Mouse (Mus musculus): ENCODE data around the gene Elf2.

Gene Elf2

DNA sequence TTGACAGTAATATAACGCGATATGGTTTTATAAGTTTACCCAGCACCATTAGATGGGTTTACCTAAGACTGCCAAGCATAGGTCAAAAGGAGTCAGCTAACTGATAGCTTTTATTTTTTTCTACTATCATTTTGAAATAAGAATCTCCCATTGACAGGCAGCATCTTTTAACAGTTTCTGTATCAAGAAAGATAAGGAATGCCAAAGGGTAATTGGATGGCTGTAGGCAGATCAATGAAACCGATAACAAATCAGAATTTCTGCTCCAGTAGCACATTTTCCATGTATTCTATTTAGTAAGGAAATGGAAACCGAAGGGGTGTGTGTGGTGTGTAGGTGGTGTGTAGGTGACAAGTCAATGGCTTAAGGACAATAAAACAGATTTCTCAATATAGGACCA lies 62.0 kb downstream of the Elf2 start:
- DNase-seq (ENCODE audit: low spot score), result no peak

DNA sequence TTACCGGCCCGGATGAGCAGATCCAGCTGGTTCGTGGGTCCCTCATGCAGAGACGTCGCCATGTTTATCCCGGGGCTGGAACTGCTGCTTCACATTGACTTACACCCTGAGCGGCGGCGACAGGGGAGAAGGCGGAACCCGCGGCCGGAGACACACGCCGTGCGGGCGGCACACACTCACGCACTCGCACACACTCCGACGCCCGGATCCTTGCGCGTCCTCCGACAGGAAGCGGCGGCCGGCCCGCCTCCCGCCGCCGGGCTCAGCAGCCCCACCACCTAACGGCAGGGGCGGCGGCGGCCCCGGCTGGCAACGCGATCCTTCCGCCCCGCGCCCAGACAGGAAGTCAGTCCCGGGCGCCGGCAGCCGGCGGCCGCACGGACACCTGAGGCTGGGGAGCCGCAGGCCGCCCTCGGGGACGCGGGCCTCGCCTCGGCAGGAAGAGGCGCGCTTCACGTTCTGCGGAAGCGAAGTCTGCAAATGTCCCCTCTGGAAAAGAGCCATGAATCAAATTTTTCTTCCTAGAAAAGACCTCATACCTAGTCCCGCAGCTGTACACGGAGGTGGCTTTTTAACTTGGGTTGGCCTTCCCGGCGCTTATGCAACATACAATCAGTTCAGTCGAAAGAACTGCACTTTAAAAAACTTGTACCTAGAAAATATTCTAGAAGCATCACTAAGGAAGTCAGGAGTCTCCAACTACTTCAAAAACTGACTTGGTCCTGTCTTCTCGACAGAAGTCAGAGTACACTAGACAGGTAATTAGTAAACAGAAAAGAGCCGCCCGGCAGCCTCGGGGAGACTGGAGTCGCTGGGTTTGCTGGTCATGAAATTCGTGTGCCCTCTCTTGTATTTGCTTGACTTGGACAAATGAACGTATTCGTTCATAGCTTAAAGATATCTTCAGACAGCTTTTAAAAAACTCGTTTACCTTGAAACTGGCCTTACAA lies 63.0 kb downstream of the Elf2 start:
- DNase-seq (ENCODE audit: low spot score), result peak; percentile 85

- DNase-seq (ENCODE audit: low spot score), result no peak
Measured at GRCm38 (mm10) chr3:51276421-51277111, 63.9 kb downstream of the Elf2 start.

- DNase-seq (ENCODE audit: low spot score), result peak; percentile 98
Measured at GRCm38 (mm10) chr3:51275956-51276398, 64.5 kb downstream of the Elf2 start.

- DNase-seq (ENCODE audit: low spot score), result no peak
Measured at GRCm38 (mm10) chr3:51270069-51270817, 70.2 kb downstream of the Elf2 start.

GRCm38 (mm10) chr3:51268434-51268833 lies 72.0 kb downstream of the Elf2 start:
- no peak for DNase-seq (ENCODE audit: low spot score)

DNA sequence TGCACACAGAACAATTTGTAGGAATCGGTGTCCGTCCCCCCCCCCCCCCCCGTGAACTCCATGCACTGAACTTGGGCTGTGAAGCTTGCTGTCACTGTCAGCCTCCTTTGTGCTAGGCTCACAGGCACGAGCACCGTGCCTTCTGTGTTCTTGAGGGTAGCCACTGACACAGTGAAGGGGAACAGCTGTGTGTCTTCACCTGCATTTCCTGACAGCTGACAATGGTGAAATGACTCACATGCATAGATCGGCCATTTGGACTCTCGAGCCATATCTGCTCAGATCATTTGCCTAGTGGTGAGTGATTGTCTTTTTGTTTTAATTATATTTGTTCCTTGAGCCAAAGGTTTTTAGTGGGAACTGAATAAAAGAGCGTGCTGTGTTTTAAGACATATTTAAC lies 77.5 kb downstream of the Elf2 start:
- DNase-seq (ENCODE audit: low spot score), result no peak

DNA sequence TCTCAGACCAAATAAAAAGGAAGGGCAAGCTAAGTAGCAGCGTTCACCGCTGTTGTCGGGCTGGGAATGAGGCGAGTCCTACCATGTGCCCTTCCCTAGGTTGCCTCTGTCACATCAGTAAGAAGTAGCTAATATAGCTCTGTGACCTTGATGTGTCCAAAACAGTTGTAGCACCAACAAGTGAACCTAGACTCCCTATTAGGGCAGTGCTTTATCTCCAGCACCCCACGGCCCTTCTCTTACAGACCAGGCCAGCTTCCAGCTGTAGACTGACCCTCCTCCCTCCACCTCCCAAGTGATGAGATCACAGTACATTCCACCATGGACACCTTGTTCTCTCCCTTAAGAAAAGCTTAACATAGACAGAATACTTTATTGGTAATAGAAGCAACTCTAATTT lies 82.4 kb downstream of the Elf2 start:
- DNase-seq (ENCODE audit: low spot score), result no peak

- no peak for DNase-seq (ENCODE audit: low spot score)
Measured at GRCm38 (mm10) chr3:51256450-51256849, 84.0 kb downstream of the Elf2 start.

GRCm38 (mm10) chr3:51254784-51255183 lies 85.7 kb downstream of the Elf2 start:
- no peak for DNase-seq (ENCODE audit: low spot score)

- DNase-seq (ENCODE audit: low spot score), result no peak
Measured at GRCm38 (mm10) chr3:51252689-51253402, 87.6 kb downstream of the Elf2 start.

DNA sequence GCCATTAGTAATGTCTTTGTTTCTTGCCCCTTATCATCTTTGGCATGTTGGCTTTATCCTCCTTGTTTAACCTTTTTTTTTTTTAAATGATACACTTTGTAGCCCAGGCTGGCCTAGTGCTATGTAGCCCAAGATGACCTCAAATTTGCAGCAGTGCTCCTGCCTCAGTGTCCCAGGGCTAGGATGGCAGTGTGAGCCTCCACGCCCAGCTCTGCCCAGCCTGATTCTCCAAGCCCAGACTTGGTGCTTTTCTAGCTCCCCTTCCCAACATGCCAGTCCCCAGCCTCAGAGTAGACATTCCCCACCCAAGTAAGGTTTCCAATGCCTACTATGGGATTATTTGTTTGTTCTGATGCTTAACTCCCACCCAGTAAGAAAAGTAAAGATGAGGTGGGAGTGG lies 88.2 kb downstream of the Elf2 start:
- DNase-seq (ENCODE audit: low spot score), result no peak

DNA sequence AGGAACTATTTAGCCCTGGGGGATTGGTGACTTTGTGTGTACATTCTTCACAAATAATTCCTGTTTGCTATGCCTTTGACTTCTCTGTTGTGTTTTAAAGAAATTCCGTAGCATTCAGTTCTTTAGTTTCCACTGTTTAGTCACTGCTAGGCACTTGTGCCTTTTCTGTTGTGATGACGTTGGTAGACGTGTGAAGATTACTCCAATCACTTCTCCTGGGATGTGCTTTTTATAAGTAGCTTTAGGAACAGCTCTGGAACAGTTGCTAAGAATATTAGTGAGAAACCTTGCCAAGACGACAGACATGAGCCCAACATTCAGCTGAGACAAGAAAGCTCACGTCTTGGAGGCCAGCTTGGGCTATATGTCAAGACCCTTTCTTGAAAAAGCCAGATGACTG lies 89.4 kb downstream of the Elf2 start:
- no peak for DNase-seq (ENCODE audit: low spot score)

GRCm38 (mm10) chr3:51249866-51250265 lies 90.6 kb downstream of the Elf2 start:
- no peak for DNase-seq (ENCODE audit: low spot score)

DNA sequence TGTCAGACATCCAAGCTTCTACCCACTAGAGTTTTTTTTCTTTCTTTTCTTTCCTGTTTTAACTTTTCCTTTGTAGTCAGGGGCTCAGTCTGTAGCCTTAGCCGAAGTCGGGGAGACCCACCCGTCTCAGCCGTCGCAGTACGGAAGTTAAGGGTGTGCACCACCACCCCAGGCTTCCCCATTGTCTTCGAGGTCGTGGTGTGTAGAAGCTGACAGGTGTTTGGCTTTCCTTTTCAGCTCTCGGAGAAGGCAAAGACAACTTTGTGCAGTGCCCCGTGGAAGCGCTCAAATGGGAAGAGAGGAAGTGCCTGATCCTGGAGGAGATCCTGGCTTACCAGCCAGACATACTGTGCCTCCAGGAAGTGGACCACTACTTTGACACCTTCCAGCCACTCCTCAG lies 91.0 kb downstream of the Elf2 start:
- no peak for DNase-seq (ENCODE audit: low spot score)

GRCm38 (mm10) chr3:51248600-51248999 lies 91.9 kb downstream of the Elf2 start:
- DNase-seq (ENCODE audit: low spot score), result no peak

DNA sequence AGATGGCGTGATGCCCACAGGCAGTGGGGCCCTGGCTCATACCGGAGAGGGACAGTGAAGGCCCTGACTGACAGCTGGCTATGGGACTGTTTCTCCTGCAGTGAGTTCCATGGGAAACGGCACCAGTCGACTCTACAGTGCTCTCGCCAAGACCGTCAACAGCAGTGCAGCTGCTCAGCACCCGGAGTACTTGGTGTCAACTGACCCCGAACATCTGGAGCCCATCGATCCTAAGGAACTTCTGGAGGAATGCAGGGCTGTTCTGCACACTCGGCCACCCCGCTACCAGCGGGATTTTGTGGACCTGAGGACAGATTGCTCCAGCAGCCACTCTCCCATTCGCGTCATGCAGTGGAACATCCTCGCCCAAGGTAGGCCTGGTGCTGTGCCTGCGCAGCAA lies 92.8 kb downstream of the Elf2 start:
- no peak for DNase-seq (ENCODE audit: low spot score)

GRCm38 (mm10) chr3:51239541-51239940 lies 100.9 kb downstream of the Elf2 start:
- no peak for DNase-seq (ENCODE audit: low spot score)

- no peak for DNase-seq (ENCODE audit: low spot score)
Measured at GRCm38 (mm10) chr3:51238515-51238914, 101.9 kb downstream of the Elf2 start.

- no peak for DNase-seq (ENCODE audit: low spot score)
Measured at GRCm38 (mm10) chr3:51234752-51235055, 105.8 kb downstream of the Elf2 start.

DNA sequence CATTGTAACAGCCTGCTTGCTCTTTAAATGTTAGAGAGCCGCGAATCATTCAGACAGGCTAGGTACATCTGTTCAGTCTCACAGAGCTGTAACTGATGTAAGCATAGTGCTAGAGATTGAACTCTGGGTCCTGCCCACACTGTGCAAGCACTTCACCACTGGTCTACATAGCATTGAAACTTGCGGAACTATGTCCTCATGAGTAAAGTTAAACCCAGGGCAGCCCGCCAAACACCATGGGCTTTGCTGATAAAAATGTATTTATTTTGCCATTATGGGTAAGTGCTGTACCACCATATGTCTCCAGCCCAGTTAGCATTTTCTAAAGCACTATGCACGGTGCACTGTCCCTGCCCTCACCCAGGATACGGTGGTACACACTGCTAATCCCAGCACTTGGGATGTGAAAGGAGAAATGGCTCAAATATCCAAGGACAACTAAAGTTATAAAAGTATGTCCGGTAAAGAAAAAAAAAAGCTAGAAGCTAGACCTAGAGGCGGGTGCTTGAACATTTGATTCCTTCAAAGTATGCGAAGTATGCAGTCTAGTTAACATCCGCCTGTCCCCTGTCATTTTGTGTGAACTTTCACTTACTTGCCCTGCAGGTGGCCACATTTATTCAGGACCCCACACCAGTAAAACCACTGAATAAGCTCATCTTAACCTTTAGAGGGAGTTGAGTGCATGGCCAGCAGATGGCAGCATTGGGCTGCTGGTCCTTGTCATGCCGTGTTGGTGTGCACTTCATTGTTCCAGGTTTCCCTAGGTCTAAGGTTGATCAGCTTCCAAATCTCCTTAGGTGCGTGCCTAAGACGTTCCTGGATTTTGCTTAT lies 106.3 kb downstream of the Elf2 start:
- DNase-seq (ENCODE audit: low spot score), result peak; percentile 78

All from adipocyte (in vitro differentiated cells).